In the genomic region with DNA sequence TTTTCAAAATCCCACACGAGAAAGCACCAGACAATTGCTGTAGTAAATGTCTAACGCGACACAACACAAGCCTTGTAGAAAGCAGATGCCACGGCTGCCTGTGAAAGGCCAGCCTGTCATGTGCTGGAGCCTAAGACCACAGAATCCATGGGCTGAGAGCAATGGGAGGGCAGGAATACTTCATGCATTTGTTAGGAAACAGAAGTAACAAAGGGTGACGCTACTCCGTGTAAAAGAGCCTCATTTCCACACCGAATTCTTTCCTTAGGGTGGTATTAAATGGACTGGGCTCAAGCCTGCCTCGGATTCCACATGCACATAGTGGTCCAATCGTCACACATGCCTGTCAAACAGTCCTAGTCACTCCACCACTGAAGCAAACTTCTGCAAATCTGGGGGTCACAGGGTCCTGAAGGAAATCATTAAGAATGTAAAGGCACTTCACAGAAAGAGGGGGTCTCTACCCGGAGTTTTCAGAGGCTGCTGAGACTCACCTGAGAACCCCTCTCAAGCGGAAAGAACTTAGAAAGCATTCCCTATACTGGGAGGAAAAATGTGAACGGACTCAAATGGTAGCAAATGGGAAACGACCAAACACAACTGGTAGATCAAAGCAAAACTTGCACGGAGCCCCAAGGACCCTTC, we compare ENCODE assay signal across 10 mouse cellular contexts.
DNase-seq lines count a peak whose midpoint lies in the region; ATAC-seq and TF ChIP-seq lines count a peak whose summit lies in the region.
"Had no signal": no experiment of that assay in that cellular context is flagged by ENCODE, and none has a peak within 500 bp of the region (broad histone marks: within the 10 kb centered on the region; RNA-seq: fewer than 3 reads in every experiment).

No protein-coding gene starts in this region.

- 21% methylated on average over 14 of the region's 14 CpGs for WGBS in kidney, embryonic 15.5 days
- WGBS in embryonic facial prominence, embryonic 12.5 days = 12% methylated on average over 14 of the region's 14 CpGs
- 17% methylated on average over 14 of the region's 14 CpGs for WGBS in hindbrain, postnatal 0 days

- no peak overlapping the region for H3K4me3 ChIP-seq in kidney, embryonic 15.5 days (replicated peaks)
- H3K4me3 ChIP-seq in embryonic facial prominence, embryonic 12.5 days = no peak overlapping the region
- no peak overlapping the region for H3K4me3 ChIP-seq in hindbrain, postnatal 0 days (ENCODE audit: low read length)
- H3K4me3 ChIP-seq: heart, embryonic 10.5 days had no signal

- H3K27ac ChIP-seq in kidney, embryonic 15.5 days = peak overlapping the region; percentile 82
- H3K27ac ChIP-seq in embryonic facial prominence, embryonic 12.5 days = peak overlapping the region; percentile 73
- peak overlapping the region; percentile 45; the same call in 1 of the 2 replicates for H3K27ac ChIP-seq in hindbrain, postnatal 0 days

- no peak for DNase-seq in kidney, adult 9 months
- DNase-seq in hindbrain, postnatal 0 days (ENCODE audit: low spot score) = peak; percentile 44
- peak; percentile 39 for DNase-seq in neural tube, embryonic 10.5 days (ENCODE audit: extremely low spot score, low spot score)
- no peak for DNase-seq in left cerebral cortex, adult 8-10 months (ENCODE audit: low spot score in 2 of 2)
- no peak for DNase-seq in urinary bladder, postnatal 14 days (ENCODE audit: low spot score)
- no peak for DNase-seq in thymus, postnatal 10 days (ENCODE audit: low spot score in 2 of 2)
- DNase-seq: layer of hippocampus, adult 9-11 months had no signal

- H3K4me2 ChIP-seq in kidney, embryonic 15.5 days = peak overlapping the region; percentile 38
- H3K4me2 ChIP-seq in embryonic facial prominence, embryonic 12.5 days (replicated peaks) = peak overlapping the region; percentile 11; the same call in 1 of the 2 replicates
- H3K4me2 ChIP-seq in hindbrain, postnatal 0 days (ENCODE audit: low read depth, low read length) = no peak overlapping the region

- H3K27me3 ChIP-seq in kidney, embryonic 15.5 days = no peaks in the 10 kb centered on the region
- no peaks in the 10 kb centered on the region for H3K27me3 ChIP-seq in embryonic facial prominence, embryonic 12.5 days
- no peaks in the 10 kb centered on the region for H3K27me3 ChIP-seq in hindbrain, postnatal 0 days (ENCODE audit: insufficient read depth, low read length)

- peaks cover 42% of the 10 kb centered on the region for H3K4me1 ChIP-seq in kidney, embryonic 15.5 days
- H3K4me1 ChIP-seq in embryonic facial prominence, embryonic 12.5 days = peaks cover 23% of the 10 kb centered on the region
- no peaks in the 10 kb centered on the region; the same call in 1 of the 2 replicates for H3K4me1 ChIP-seq in hindbrain, postnatal 0 days (ENCODE audit: insufficient read depth, low read length)

- H3K9me3 ChIP-seq in kidney, embryonic 15.5 days (replicated peaks) = no peaks in the 10 kb centered on the region
- H3K9me3 ChIP-seq in embryonic facial prominence, embryonic 12.5 days = no peaks in the 10 kb centered on the region
- H3K9me3 ChIP-seq in hindbrain, postnatal 0 days (ENCODE audit: low read length) = no peaks in the 10 kb centered on the region
- H3K9me3 ChIP-seq: heart, embryonic 10.5 days had no signal

- no peak for TF ChIP-seq CTCF in hindbrain, postnatal 0 days (IDR thresholded peaks at IDR 0.05; ENCODE audit: low read depth)

- 0 out of 2 replicates have a peak, but pooled peaks have one; percentile 10 for ATAC-seq in kidney, embryonic 15.5 days (replicated peaks; ENCODE audit: low FRiP score)
- ATAC-seq in embryonic facial prominence, embryonic 12.5 days (ENCODE audit: insufficient number of reproducible peaks, insufficient read depth, low FRiP score, low TSS enrichment) = no peak; the same call in 1 of the 2 replicates
- ATAC-seq in hindbrain, postnatal 0 days = peak; percentile 51

- H3K36me3 ChIP-seq in kidney, embryonic 15.5 days = no peaks in the 10 kb centered on the region
- H3K36me3 ChIP-seq in embryonic facial prominence, embryonic 12.5 days = no peaks in the 10 kb centered on the region
- no peaks in the 10 kb centered on the region for H3K36me3 ChIP-seq in hindbrain, postnatal 0 days (ENCODE audit: insufficient read depth, low read length)
- H3K36me3 ChIP-seq: heart, embryonic 10.5 days had no signal

- no peak overlapping the region for H3K9ac ChIP-seq in kidney, embryonic 15.5 days
- no peak overlapping the region for H3K9ac ChIP-seq in embryonic facial prominence, embryonic 12.5 days
- no peak overlapping the region for H3K9ac ChIP-seq in hindbrain, postnatal 0 days (replicated peaks; ENCODE audit: low read length)

Comparison
In these comparisons a context has a peak if more than half of its experiments do, and no peak if none do; other contexts are left out.
1. DNase-seq: peak in hindbrain, postnatal 0 days (single experiment) and neural tube, embryonic 10.5 days (single experiment); none in kidney, adult 9 months (single experiment), left cerebral cortex, adult 8-10 months (0 of 2), urinary bladder, postnatal 14 days (single experiment) and thymus, postnatal 10 days (0 of 2).
2. Peak in every context shown above with its lines, with median percentiles within 50 percentile points of each other: H3K27ac ChIP-seq.